ENCODE assay signal across 23 mouse cellular contexts in genomic region chr2:164700959-164701358, GRCm38 (mm10). TPM values are rescaled to one million over a fixed set of nuclear protein-coding genes. Genes with fewer than 3 reads are reported as not detected.
"Had no signal": no experiment of that assay in that cellular context is flagged by ENCODE, and none has a peak within 500 bp of the region (broad histone marks: within the 10 kb centered on the region; RNA-seq: fewer than 3 reads in every experiment).

No protein-coding gene starts in this region.

- DNase-seq: liver, postnatal 0 days; lung, adult 2 months; lung, postnatal 14 days; lung, postnatal 36 days; right cerebral cortex, postnatal 14 days; thymus, adult 18-20 months; thymus, postnatal 14 days; thymus, postnatal 36 days had no signal

- H3K9me3 ChIP-seq: lung, embryonic 15.5 days; midbrain, embryonic 13.5 days; midbrain, embryonic 15.5 days; neural tube, embryonic 12.5 days had no signal

- H3K9ac ChIP-seq: liver, postnatal 0 days; lung, embryonic 15.5 days; midbrain, embryonic 13.5 days; midbrain, embryonic 15.5 days; neural tube, embryonic 12.5 days had no signal

- H3K4me2 ChIP-seq: lung, embryonic 15.5 days; midbrain, embryonic 11.5 days; midbrain, embryonic 13.5 days; midbrain, embryonic 15.5 days; neural tube, embryonic 12.5 days had no signal

- H3K27ac ChIP-seq: lung, embryonic 15.5 days; macrophage; midbrain, embryonic 13.5 days; midbrain, embryonic 15.5 days; neural tube, embryonic 12.5 days had no signal

- H3K4me3 ChIP-seq: lung, embryonic 15.5 days; megakaryocyte, embryonic 14.5 days; midbrain, embryonic 13.5 days; midbrain, embryonic 15.5 days; neural tube, embryonic 12.5 days had no signal

- H3K36me3 ChIP-seq: lung, embryonic 15.5 days; midbrain, embryonic 13.5 days; midbrain, embryonic 15.5 days; neural tube, embryonic 12.5 days had no signal

- ATAC-seq: liver, postnatal 0 days; lung, postnatal 0 days; midbrain, embryonic 13.5 days; midbrain, embryonic 15.5 days had no signal

- H3K27me3 ChIP-seq: lung, embryonic 15.5 days; midbrain, embryonic 13.5 days; midbrain, embryonic 15.5 days; neural tube, embryonic 12.5 days had no signal

- H3K4me1 ChIP-seq: lung, embryonic 15.5 days; midbrain, embryonic 13.5 days; midbrain, embryonic 15.5 days; neural tube, embryonic 12.5 days had no signal

RNA-seq across cellular contexts. Expression of gene Spint4, which starts 2.7 kb away (rescaled TPM):
- total RNA-seq: megakaryocyte progenitor cell, adult 5-6 weeks; midbrain, postnatal 0 days; monocyte, adult 5-6 weeks; neutrophil, adult 5-6 weeks had no signal
- polyA plus RNA-seq: liver, postnatal 0 days; lung, adult 2 months; lung, embryonic 15.5 days; lung, postnatal 0 days; macrophage; midbrain, embryonic 11.5 days; midbrain, embryonic 13.5 days; midbrain, embryonic 15.5 days; midbrain, postnatal 0 days; neural tube, embryonic 12.5 days; neural tube, embryonic 14.5 days; spleen, adult 2 months; thymus, postnatal 0 days had no signal

RNA-seq across cellular contexts. Expression of gene Spint5, which starts 14.1 kb away (rescaled TPM):
- total RNA-seq: megakaryocyte progenitor cell, adult 5-6 weeks; midbrain, postnatal 0 days; monocyte, adult 5-6 weeks; neutrophil, adult 5-6 weeks had no signal
- polyA plus RNA-seq: liver, postnatal 0 days; lung, adult 2 months; lung, embryonic 15.5 days; lung, postnatal 0 days; macrophage; midbrain, embryonic 11.5 days; midbrain, embryonic 13.5 days; midbrain, embryonic 15.5 days; midbrain, postnatal 0 days; neural tube, embryonic 12.5 days; neural tube, embryonic 14.5 days; spleen, adult 2 months; thymus, postnatal 0 days had no signal

RNA-seq across cellular contexts. Expression of gene Wfdc13, which starts 16.1 kb away (rescaled TPM):
- total RNA-seq: megakaryocyte progenitor cell, adult 5-6 weeks; midbrain, postnatal 0 days; monocyte, adult 5-6 weeks; neutrophil, adult 5-6 weeks had no signal
- polyA plus RNA-seq: liver, postnatal 0 days; macrophage; midbrain, embryonic 11.5 days; midbrain, embryonic 13.5 days; midbrain, embryonic 15.5 days; midbrain, postnatal 0 days; neural tube, embryonic 12.5 days; neural tube, embryonic 14.5 days; spleen, adult 2 months; thymus, postnatal 0 days had no signal

RNA-seq across cellular contexts. Expression of gene Wfdc11, which starts 27.1 kb away (rescaled TPM):
- total RNA-seq: megakaryocyte progenitor cell, adult 5-6 weeks; midbrain, postnatal 0 days; monocyte, adult 5-6 weeks; neutrophil, adult 5-6 weeks had no signal
- polyA plus RNA-seq: liver, postnatal 0 days; lung, adult 2 months; lung, embryonic 15.5 days; lung, postnatal 0 days; macrophage; midbrain, embryonic 11.5 days; midbrain, embryonic 13.5 days; midbrain, embryonic 15.5 days; midbrain, postnatal 0 days; neural tube, embryonic 12.5 days; neural tube, embryonic 14.5 days; spleen, adult 2 months; thymus, postnatal 0 days had no signal

RNA-seq across cellular contexts. Expression of gene Wfdc9, which starts 44.6 kb away (rescaled TPM):
- total RNA-seq: megakaryocyte progenitor cell, adult 5-6 weeks; midbrain, postnatal 0 days; monocyte, adult 5-6 weeks; neutrophil, adult 5-6 weeks had no signal
- polyA plus RNA-seq: liver, postnatal 0 days; lung, adult 2 months; lung, embryonic 15.5 days; lung, postnatal 0 days; macrophage; midbrain, embryonic 11.5 days; midbrain, embryonic 13.5 days; midbrain, embryonic 15.5 days; midbrain, postnatal 0 days; neural tube, embryonic 12.5 days; neural tube, embryonic 14.5 days; spleen, adult 2 months; thymus, postnatal 0 days had no signal
